Mouse (Mus musculus) embryonic fibroblast, embryonic 13.5 days (primary cell): ENCODE measurements around the gene 1810037I17Rik. TPM values are rescaled to one million over a fixed set of nuclear protein-coding genes. Genes with fewer than 3 reads are reported as not detected.
A peak's percentile ranks its signal among the peaks of the same experiment; 100 is the strongest.

Experiments
- H3K27ac ChIP-seq: 2 replicates; pipeline ENCODE4 v1.5.1; 2012; ENCODE audit warnings: low read length, control low read depth, inconsistent platforms; ENCODE audit not compliant: insufficient read depth
- H3K4me1 ChIP-seq: 2 replicates; pipeline ENCODE4 v1.6.1; 2011; ENCODE audit warnings: low read length; ENCODE audit not compliant: control insufficient read depth, insufficient read depth
- H3K4me3 ChIP-seq: 2 replicates; pipeline ENCODE4 v1.5.1; 2011; ENCODE audit warnings: mild to moderate bottlenecking, control low read depth, low read length; ENCODE audit not compliant: insufficient read depth
- CTCF ChIP-seq: IDR thresholded peaks from 2 replicates; pipeline ENCODE4 v1.5.1; 2011; ENCODE audit warnings: mild to moderate bottlenecking, control low read depth, low read length, moderate library complexity, borderline replicate concordance; ENCODE audit not compliant: insufficient read depth
- POLR2A ChIP-seq: IDR thresholded peaks from 2 replicates; pipeline ENCODE4 v1.6.1; 2011; ENCODE audit warnings: low read depth, mild to moderate bottlenecking, control low read depth, low read length, moderate library complexity
- polyA plus RNA-seq: library from polyadenylated mRNA; stranded (reverse); fragments of >200 nt; gene quantifications from 2 replicates; pipeline ENCODE4 v1.2.4, GENCODE M21; 2011; ENCODE audit warnings: low read depth; ENCODE audit not compliant: missing spikeins, insufficient read length

Gene 1810037I17Rik
- polyA plus RNA-seq, 1 experiment, result 72.3 TPM

- Histone ChIP-seq H3K4me1 (no peaks in the 10 kb centered on the region), H3K27ac (no peak overlapping the region), H3K4me3 (no peak overlapping the region)
- TF ChIP-seq CTCF (peak; percentile 56; the same call in 1 of the 2 replicates), POLR2A (no peak)
Observed at GRCm38 (mm10) chr3:122903746-122904433, 20.1 kb upstream of the 1810037I17Rik start.

- no peaks in the 10 kb centered on the region for H3K4me1 ChIP-seq
- TF ChIP-seq POLR2A (no peak), CTCF (no peak)
- H3K4me3 ChIP-seq, result no peak overlapping the region
Observed at GRCm38 (mm10) chr3:122907841-122908240, 16.2 kb upstream of the 1810037I17Rik start.

GRCm38 (mm10) chr3:122915493-122915892 lies 8.5 kb upstream of the 1810037I17Rik start:
- Histone ChIP-seq H3K27ac (no peak overlapping the region), H3K4me1 (no peaks in the 10 kb centered on the region), H3K4me3 (no peak overlapping the region)
- TF ChIP-seq CTCF (no peak), POLR2A (no peak)

More at GRCm38 (mm10) chr3:122907841-122908240, 16.2 kb upstream of the 1810037I17Rik start:
- no peak overlapping the region for H3K27ac ChIP-seq

- TF ChIP-seq CTCF (no peak), POLR2A (no peak)
- H3K4me3 ChIP-seq, result no peak overlapping the region
Observed at GRCm38 (mm10) chr3:122916191-122916680, 7.8 kb upstream of the 1810037I17Rik start.

GRCm38 (mm10) chr3:122918672-122919071 lies 5.3 kb upstream of the 1810037I17Rik start:
- Histone ChIP-seq H3K27ac (no peak overlapping the region), H3K4me1 (no peaks in the 10 kb centered on the region), H3K4me3 (no peak overlapping the region)
- TF ChIP-seq POLR2A (no peak), CTCF (no peak)

More at GRCm38 (mm10) chr3:122916191-122916680, 7.8 kb upstream of the 1810037I17Rik start:
- Histone ChIP-seq H3K4me1 (no peaks in the 10 kb centered on the region), H3K27ac (no peak overlapping the region)

GRCm38 (mm10) chr3:122919260-122919659 lies 4.7 kb upstream of the 1810037I17Rik start, which contains the start of gene Gm10959:
Gene Gm10959, minus strand, starts transcription at chr3:122919360.
- Histone ChIP-seq H3K27ac (no peak within 1 kb of the TSS), H3K4me1 (no peaks in the 10 kb centered on the region), H3K4me3 (no peak within 1 kb of the TSS)
- no peak for TF ChIP-seq POLR2A
- no peak for TF ChIP-seq CTCF

- no peak for TF ChIP-seq CTCF
- TF ChIP-seq POLR2A, result 0 out of 2 replicates have a peak, but pooled peaks have one; percentile 24
Observed at GRCm38 (mm10) chr3:122920572-122921435, 3.2 kb upstream of the 1810037I17Rik start.

GRCm38 (mm10) chr3:122921676-122922527 lies 2.1 kb upstream of the 1810037I17Rik start:
- TF ChIP-seq CTCF, result no peak
- TF ChIP-seq POLR2A, result no peak
- H3K27ac ChIP-seq, result 0 out of 2 replicates have a peak overlapping the region, but pooled peaks have one; percentile 9
- peaks cover 6% of the 10 kb centered on the region; the same call in 1 of the 2 replicates for H3K4me1 ChIP-seq
- H3K4me3 ChIP-seq, result no peak overlapping the region

More at GRCm38 (mm10) chr3:122920572-122921435, 3.2 kb upstream of the 1810037I17Rik start:
- Histone ChIP-seq H3K4me1 (no peaks in the 10 kb centered on the region), H3K27ac (peak overlapping the region; percentile 58), H3K4me3 (no peak overlapping the region)

GRCm38 (mm10) chr3:122923147-122923546 lies 856 bp upstream of the 1810037I17Rik start:
- Histone ChIP-seq H3K4me1 (peaks cover 6% of the 10 kb centered on the region; the same call in 1 of the 2 replicates), H3K4me3 (no peak overlapping the region), H3K27ac (no peak overlapping the region)
- TF ChIP-seq POLR2A (no peak), CTCF (no peak)
